Mouse (Mus musculus) central nervous system, embryonic 11.5 days (tissue): ENCODE data around the gene Anln. TPM values are rescaled to one million over a fixed set of nuclear protein-coding genes. Genes with fewer than 3 reads are reported as not detected.

Experiments used
- polyA plus RNA-seq: library from polyadenylated mRNA; depleted of rRNA; stranded (reverse); fragments of >200 nt; gene quantifications from 2 replicates; pipeline ENCODE4 v1.2.3, GENCODE M21; 2012; rRNA removed

Anln gene
- polyA plus RNA-seq = 34.2 and 39.0 TPM in 2 replicates

GRCm38 (mm10) chr9:22389021-22389476 is at the start of gene Anln:
Gene Anln (minus strand): TSS chr9:22389188.

GRCm38 (mm10) chr9:22411002-22411857 is 22.2 kb upstream of the Anln start, which contains the start of gene 9530077C05Rik:
Gene 9530077C05Rik (plus strand): TSS chr9:22411513.

GRCm38 (mm10) chr9:22307156-22307919 is 81.7 kb downstream of the Anln start, which contains the start of gene Zfp810:
Gene Zfp810 (minus strand): TSS chr9:22307648.

Other genes starting within 250 kb of the Anln start
- gene Pigyl, start 232.3 kb downstream of the Anln start, polyA plus RNA-seq = 49.8 and 79.8 TPM in 2 replicates
- 0.12 and 0.17 TPM in 2 replicates for gene Zfp872, start 201.1 kb downstream of the Anln start, polyA plus RNA-seq
- gene Zfp809, start 163.5 kb downstream of the Anln start, polyA plus RNA-seq = 10.3 and 12.2 TPM in 2 replicates
- 2.6 and 3.8 TPM in 2 replicates for gene Zfp599, start 129.3 kb downstream of the Anln start, polyA plus RNA-seq
- 37.2 and 44.6 TPM in 2 replicates for gene Zfp810, start 81.5 kb downstream of the Anln start, polyA plus RNA-seq
- 4.9 and 5.9 TPM in 2 replicates for gene 9530077C05Rik, start 22.3 kb upstream of the Anln start, polyA plus RNA-seq
- not detected in 2 replicates for gene Gm17545, start 65.1 kb upstream of the Anln start, polyA plus RNA-seq
- gene Rp9, start 80.6 kb upstream of the Anln start, polyA plus RNA-seq = 67.0 and 75.1 TPM in 2 replicates
- gene Bbs9, start 86.5 kb upstream of the Anln start, polyA plus RNA-seq = 14.2 and 15.6 TPM in 2 replicates